Mouse (Mus musculus): ENCODE measurements around the gene Gfpt2.
"Not testable (repeated sequence)": the region's sequence is repeated elsewhere in the genome, so short reads cannot be mapped to it uniquely, and the experiment has no call there.

Gfpt2 gene

GRCm38 (mm10) chr11:49793619-49794341, at the start of gene Gfpt2:
Gene Gfpt2, plus strand, starts transcription at chr11:49794178.
- DNase-seq (ENCODE audit: inconsistent ontology term), result peak; percentile 91

DNA sequence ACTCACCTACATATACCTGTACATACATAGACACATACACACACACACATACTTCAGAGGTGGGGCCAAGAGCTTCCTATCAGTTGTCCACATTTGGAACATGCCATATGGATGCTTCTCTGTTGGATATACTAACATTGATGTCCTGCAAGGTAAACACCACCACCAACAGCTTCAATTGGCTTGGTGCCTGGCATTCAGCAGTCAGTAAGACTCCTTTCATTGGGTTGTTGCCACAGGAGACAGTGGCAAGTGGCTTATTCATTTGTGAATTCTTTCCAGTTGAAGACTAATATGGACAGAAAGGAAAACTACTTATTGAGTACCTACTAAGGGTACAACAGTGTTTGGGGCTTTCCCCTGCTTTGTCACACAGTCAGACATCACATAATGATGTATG, 49.0 kb upstream of the Gfpt2 start:
- no peak for DNase-seq (ENCODE audit: inconsistent ontology term)

DNA sequence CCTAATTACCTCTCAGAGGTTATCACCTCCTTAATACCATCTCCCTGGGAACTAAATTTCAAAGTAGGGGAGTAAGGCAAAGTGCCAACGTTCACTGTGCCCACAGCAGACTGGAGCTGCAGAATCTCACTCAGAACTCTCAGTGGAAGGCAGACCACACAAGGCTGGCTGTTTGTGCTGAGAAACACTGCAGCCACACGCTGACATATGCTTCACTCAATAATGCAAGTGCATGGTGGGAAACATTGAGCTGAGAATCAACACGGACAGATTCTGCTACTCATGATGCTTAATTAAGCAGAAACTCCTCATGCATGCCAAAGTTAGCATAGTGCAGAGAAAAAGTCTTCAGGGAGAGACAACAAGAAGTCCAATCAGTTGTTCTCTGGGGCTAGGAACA, 48.1 kb upstream of the Gfpt2 start:
- DNase-seq (ENCODE audit: inconsistent ontology term), result no peak

GRCm38 (mm10) chr11:49746756-49747155, 47.2 kb upstream of the Gfpt2 start:
- no peak for DNase-seq (ENCODE audit: inconsistent ontology term)

GRCm38 (mm10) chr11:49754958-49755665, 38.9 kb upstream of the Gfpt2 start:
- no peak for DNase-seq (ENCODE audit: inconsistent ontology term)

- DNase-seq (ENCODE audit: inconsistent ontology term), result peak; percentile 87
Measured at GRCm38 (mm10) chr11:49758096-49758495, 35.9 kb upstream of the Gfpt2 start.

- DNase-seq (ENCODE audit: inconsistent ontology term), result no peak
Measured at GRCm38 (mm10) chr11:49761130-49761529, 32.8 kb upstream of the Gfpt2 start.

- peak; percentile 36 for DNase-seq (ENCODE audit: inconsistent ontology term)
Measured at GRCm38 (mm10) chr11:49763555-49763954, 30.4 kb upstream of the Gfpt2 start.

GRCm38 (mm10) chr11:49764023-49764422, 30.0 kb upstream of the Gfpt2 start:
- DNase-seq (ENCODE audit: inconsistent ontology term), result no peak

- peak; percentile 75 for DNase-seq (ENCODE audit: inconsistent ontology term)
Measured at GRCm38 (mm10) chr11:49764639-49765299, 29.2 kb upstream of the Gfpt2 start.

DNA sequence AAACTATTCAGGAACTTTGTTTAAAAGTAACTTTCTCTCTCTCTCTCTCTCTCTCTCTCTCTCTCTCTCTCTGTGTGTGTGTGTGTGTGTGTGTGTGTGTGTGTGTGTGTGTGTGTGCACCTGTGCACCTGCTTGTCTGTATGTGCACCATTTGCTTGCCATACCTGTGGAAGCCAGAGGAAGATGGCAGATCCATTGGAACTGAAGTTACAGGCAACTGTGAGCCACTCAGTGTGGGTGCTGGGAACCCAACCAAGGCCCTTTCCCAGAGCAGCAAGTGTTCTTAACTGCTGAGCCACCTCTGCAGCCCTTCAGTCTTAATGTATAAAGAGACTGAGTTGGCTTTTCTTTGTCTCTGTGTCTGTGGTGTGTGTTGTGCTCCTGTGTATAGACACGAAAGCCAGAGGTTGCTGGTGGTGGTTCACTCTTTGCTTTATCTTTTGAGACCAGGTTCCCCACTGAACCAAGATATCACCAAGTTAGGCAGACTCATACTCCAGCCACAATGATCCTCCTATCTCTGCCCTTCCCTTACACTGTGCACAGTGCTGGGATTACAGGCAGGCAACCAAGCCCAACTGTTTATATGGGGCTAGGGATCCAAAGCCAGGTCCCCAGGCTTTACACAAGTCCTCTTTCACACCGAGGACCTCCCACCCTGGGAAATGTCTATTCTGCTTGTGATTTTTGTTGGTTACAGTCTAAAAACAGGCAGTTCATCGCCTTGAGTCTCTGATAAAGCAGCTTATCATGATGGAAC, 28.4 kb upstream of the Gfpt2 start:
- no peak for DNase-seq (ENCODE audit: inconsistent ontology term)

DNA sequence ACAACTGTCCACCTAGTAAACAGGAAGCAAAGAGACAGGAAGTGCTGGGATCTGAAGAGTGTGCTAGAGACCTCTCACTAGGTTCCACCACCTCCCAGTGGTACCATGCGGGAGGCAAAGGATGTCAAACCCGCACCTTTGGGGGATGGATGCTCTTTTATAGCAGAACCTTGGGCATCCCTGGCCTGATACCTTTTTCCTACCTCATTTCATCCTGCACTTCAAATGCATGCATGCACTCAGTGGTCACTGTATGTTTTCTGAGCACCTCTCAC, 27.9 kb upstream of the Gfpt2 start:
- DNase-seq (ENCODE audit: inconsistent ontology term), result no peak

DNA sequence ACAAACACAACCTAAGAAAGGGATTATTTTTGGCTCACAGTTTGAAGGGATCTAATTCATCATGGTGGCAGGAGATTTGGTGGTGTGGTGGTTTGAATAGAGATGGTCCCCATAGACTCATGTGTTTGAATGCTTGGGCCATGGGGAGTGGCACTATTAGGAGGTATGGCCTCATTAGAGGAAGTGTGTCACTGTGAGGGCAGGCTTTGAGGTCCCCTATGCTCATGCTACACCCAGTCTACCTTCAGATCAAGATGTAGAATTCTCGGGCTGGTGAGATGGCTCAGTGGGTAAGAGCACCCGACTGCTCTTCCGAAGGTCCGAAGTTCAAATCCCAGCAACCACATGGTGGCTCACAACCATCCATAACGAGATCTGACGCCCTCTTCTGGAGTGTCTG, 26.5 kb upstream of the Gfpt2 start:
- DNase-seq (ENCODE audit: inconsistent ontology term), result not testable (repeated sequence)

DNA sequence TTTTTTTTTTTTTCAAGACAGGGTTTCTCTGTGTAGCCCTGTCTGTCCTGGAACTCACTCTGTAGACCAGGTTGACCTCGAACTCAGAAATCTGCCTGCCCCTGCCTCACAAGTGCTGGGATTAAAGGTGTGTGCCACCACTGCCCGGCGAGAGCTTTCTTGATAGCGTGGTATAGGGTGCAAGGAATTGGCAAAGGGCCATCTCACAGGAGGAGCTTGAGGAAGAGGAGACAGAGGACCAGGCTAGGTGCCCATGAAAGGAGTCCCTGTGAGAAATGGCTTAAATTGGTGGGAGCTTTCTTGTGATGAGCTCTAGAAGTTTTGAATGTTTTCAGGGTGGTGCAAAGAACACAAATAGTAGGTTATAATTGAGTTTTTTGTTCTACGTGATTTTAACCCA, 25.2 kb upstream of the Gfpt2 start:
- DNase-seq (ENCODE audit: inconsistent ontology term), result no peak

DNA sequence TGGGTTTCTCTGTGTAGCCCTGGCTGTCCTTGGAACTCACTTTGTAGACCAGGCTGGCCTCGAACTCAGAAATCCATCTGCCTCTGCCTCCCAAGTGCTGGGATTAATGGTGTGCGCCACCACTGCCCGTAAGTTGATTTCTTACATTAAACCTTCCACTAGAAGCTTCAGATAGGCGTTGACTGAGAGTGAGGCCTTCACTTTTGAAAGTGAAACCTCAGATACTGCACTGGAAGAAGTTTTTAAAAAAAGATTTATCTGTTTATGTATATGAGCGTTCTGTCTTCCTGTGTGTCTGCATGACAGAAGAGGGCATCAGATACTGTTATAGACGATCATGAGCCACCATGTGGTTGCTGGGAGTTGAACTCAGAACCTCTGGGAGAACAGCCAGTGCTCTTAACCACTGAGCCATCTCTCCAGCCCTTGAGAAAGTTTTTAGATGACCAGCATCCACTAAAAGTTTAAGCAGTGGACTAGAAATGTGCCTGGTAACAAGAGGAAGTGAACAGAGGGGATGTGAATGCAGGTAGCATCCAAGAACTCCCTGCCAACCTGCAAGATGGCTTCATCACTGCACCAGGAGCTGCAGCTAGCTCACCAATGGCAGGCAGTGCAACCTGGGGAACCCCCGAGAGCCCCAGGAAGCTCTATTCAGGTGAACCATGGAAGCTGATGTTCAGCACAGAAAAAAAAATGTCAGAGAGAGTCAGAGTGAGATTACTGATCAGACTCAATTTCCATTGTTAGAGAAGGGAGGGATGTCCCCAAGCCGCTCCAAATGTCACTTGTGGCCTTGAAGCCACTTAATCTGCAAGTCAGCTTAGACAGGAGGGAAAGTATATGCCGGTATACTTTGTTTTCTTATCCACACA, 23.1 kb upstream of the Gfpt2 start:
- DNase-seq (ENCODE audit: inconsistent ontology term), result no peak

DNA sequence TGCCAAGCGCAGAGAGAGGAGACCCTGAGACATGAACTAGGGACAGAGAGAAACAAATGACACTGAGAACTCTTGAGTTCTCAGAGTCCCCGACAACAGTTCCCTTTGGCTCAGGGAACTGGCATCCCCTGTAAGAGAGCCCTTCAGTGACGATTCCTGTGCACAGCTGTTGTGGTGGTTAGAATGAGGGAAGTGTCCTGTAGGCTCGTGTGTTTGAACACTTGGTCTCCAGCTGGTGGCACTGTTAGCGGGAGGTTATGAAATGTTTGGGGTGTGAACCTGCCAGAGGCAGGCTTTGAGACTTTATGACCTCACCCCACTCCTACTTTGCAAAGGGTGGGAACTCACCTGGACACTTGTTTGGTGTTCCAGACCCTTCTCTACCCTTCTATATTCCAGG, 21.7 kb upstream of the Gfpt2 start:
- no peak for DNase-seq (ENCODE audit: inconsistent ontology term)

GRCm38 (mm10) chr11:49774894-49775293, 19.1 kb upstream of the Gfpt2 start:
- no peak for DNase-seq (ENCODE audit: inconsistent ontology term)

DNA sequence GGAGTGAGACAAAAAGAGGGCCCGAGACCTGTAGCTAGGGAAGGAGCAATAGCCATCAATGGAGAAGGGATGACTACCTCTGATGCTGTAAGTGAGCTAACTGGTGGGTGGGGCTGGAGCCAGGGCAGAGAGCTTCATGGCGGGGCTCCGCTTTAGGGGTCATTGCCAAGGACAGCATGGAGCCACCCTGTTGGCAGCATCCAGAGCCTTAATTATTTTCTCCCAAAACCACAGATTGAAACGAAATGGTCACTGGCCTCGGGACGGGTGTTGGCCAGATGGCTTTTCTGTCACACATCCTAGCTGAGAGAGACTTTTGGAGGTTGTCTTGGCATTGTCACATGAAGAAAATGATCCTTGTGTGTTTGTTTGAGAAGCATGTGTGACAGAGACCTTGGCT, 15.1 kb upstream of the Gfpt2 start:
- DNase-seq (ENCODE audit: inconsistent ontology term), result peak; percentile 67

- no peak for DNase-seq (ENCODE audit: inconsistent ontology term)
Measured at GRCm38 (mm10) chr11:49780161-49780817, 13.7 kb upstream of the Gfpt2 start.

GRCm38 (mm10) chr11:49781833-49782399, 12.1 kb upstream of the Gfpt2 start:
- DNase-seq (ENCODE audit: inconsistent ontology term), result no peak
